Mouse (Mus musculus) kidney, adult 18-20 months (tissue): ENCODE results near the gene Ppp2r3c.
"Not testable (repeated sequence)": the region's sequence is repeated elsewhere in the genome, so short reads cannot be mapped to it uniquely, and the experiment has no call there.

Source experiments
- DNase-seq: peaks from one replicate; pipeline ENCODE4 v3.0.0; 2021

Ppp2r3c gene

GRCm38 (mm10) chr12:55263385-55263784, 39.4 kb downstream of the Ppp2r3c start:
- not testable (repeated sequence) for DNase-seq

GRCm38 (mm10) chr12:55261950-55262349, 40.8 kb downstream of the Ppp2r3c start:
- not testable (repeated sequence) for DNase-seq

GRCm38 (mm10) chr12:55242243-55242642, 60.6 kb downstream of the Ppp2r3c start:
- not testable (repeated sequence) for DNase-seq

GRCm38 (mm10) chr12:55230520-55230861, 72.3 kb downstream of the Ppp2r3c start:
- peak; percentile 2 for DNase-seq

- DNase-seq: not testable (repeated sequence)
Observed at GRCm38 (mm10) chr12:55229626-55230519, 72.9 kb downstream of the Ppp2r3c start, which contains the start of gene Srp54c. Srp54c (plus strand) TSS chr12:55230168.
